Mouse (Mus musculus): ENCODE measurements around the gene Tfeb. TPM values are rescaled to one million over a fixed set of nuclear protein-coding genes. Genes with fewer than 3 reads are reported as not detected.
A peak's percentile ranks its signal among the peaks of the same experiment; 100 is the strongest.

Tfeb gene
- polyA plus RNA-seq, 1 experiment from 2014 or later: 30.0 TPM

GRCm38 (mm10) chr17:47765986-47766385, 29.2 kb downstream of the Tfeb start:
- no peaks in the 10 kb centered on the region for H3K27me3 ChIP-seq (replicated peaks; ENCODE audit: control insufficient read depth, insufficient read depth, low read length)

DNA sequence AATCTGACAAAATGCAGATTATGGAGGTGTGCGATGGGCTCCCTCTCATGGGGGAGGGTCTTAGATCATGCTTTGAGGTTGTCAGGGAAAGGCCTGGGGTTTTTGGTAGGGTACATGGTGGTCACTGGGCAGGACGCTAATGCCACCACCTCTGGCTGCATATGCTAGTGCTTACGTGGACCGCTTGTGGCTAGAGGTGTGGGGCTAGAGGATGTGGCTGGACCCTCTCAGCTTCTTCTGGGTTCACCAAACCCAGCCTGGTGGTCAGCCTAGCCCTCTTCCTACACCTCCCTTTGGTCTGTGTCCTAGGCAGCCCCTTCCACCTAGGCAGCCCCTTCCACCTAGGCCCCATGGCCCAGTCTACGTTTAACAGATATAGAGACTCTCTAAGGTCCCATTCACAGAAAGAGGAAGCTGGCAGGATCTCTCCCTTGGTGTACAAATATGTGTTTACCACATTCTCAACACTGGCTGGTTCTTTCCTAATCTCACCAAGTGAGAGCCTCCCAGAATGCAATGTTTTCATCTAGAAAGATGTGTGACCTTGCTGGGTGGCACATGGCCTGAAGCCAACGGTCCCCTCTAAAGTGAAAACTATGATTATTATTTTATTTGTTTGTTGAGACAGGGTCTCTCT, 29.7 kb downstream of the Tfeb start:
- Histone ChIP-seq H3K4me1 (replicated peaks; ENCODE audit: control insufficient read depth, insufficient read depth, low read length) (0 out of 2 replicates have a peak, but pooled peaks cover 4% of the 10 kb centered on the region), H3K27ac (ENCODE audit: low read depth, low read length) (no peak overlapping the region), H3K27me3 (replicated peaks; ENCODE audit: control insufficient read depth, insufficient read depth, low read length) (no peaks in the 10 kb centered on the region), H3K9ac (ENCODE audit: low read depth, low read length) (no peak overlapping the region), H3K9me3 (ENCODE audit: control insufficient read depth) (no peaks in the 10 kb centered on the region), H3K36me3 (ENCODE audit: control insufficient read depth, insufficient read depth) (no peaks in the 10 kb centered on the region), H3K4me2 (replicated peaks; ENCODE audit: low read depth) (no peak overlapping the region), H3K4me3 (ENCODE audit: low read depth, low read length) (no peak overlapping the region)
- ATAC-seq: no peak
- TF ChIP-seq CTCF (IDR thresholded peaks at IDR 0.05; ENCODE audit: low read depth): no peak
- 90% methylated on average over 6 of the region's 6 CpGs for WGBS

More at GRCm38 (mm10) chr17:47765986-47766385, 29.2 kb downstream of the Tfeb start:
- no peak overlapping the region for H3K4me3 ChIP-seq (ENCODE audit: low read depth, low read length)
- no peak overlapping the region for H3K27ac ChIP-seq (ENCODE audit: low read depth, low read length)
- H3K36me3 ChIP-seq (ENCODE audit: control insufficient read depth, insufficient read depth): 0 out of 2 replicates have a peak, but pooled peaks cover 3% of the 10 kb centered on the region
- WGBS: 78% methylated on average over 4 of the region's 4 CpGs
- no peak for TF ChIP-seq CTCF (IDR thresholded peaks at IDR 0.05; ENCODE audit: low read depth)
- H3K4me1 ChIP-seq (replicated peaks; ENCODE audit: control insufficient read depth, insufficient read depth, low read length): peaks cover 4% of the 10 kb centered on the region; the same call in 1 of the 2 replicates
- no peak overlapping the region for H3K4me2 ChIP-seq (replicated peaks; ENCODE audit: low read depth)
- no peak for ATAC-seq
- H3K9me3 ChIP-seq (ENCODE audit: control insufficient read depth): no peaks in the 10 kb centered on the region
- no peak overlapping the region for H3K9ac ChIP-seq (ENCODE audit: low read depth, low read length)

DNA sequence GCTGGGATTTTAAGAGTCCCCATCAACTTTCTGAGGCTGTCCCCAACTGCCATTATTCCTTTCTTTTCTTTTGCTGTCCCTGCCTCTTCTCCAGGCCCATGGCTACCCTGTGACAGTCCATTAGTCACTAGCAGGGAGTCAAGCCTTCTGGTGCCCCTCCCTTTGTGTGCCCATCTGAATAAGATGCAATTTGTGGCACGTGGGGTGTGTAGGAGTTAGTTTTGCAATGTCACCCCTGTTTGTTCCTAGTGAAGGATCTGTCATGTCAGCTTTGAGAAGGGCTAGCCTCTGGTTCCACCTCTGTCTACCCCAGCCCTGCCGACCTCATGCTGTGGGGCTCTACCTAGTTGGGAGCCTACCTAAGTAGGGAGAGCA, 30.2 kb downstream of the Tfeb start:
- 64% methylated on average over 2 of the region's 2 CpGs for WGBS

DNA sequence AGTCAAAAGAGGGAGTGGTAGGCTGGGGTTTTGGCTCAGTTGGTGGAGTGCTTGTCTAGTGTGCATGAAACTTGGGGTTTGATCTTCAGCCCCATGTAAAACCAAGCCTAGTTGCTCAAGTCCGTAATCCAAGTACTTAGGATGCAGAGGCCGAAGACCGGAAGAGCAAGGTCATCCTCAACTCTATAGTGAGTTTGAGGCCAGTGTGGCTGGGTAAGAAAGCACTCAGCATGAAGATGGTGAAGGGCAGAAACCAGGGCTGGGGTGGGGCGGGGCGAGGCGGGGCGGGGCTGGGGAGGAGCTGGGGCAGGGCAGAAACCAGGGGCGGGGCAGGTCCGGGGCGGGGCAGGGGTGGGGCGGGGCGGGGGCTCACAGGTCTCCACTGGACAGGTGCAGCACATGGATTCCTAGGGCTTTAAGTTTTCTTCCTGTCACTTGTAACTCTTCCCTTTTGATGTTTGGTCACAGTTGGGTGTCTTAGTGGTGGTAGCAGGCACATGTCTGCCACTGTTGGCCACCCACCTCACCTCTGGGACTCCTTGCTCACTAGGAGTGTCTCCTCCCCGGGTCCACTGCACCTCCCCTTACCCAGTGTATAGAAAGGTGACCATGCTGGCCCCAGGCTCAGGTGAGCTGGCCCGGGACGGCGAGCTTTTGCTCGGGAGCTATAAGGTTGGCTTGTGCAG, 30.8 kb downstream of the Tfeb start:
- Histone ChIP-seq H3K27ac (ENCODE audit: low read depth, low read length) (no peak overlapping the region; the same call in 1 of the 2 replicates), H3K4me3 (ENCODE audit: low read depth, low read length) (no peak overlapping the region), H3K4me1 (replicated peaks; ENCODE audit: control insufficient read depth, insufficient read depth, low read length) (0 out of 2 replicates have a peak, but pooled peaks cover 4% of the 10 kb centered on the region), H3K36me3 (ENCODE audit: control insufficient read depth, insufficient read depth) (no peaks in the 10 kb centered on the region), H3K9me3 (ENCODE audit: control insufficient read depth) (no peaks in the 10 kb centered on the region), H3K27me3 (replicated peaks; ENCODE audit: control insufficient read depth, insufficient read depth, low read length) (no peaks in the 10 kb centered on the region), H3K9ac (ENCODE audit: low read depth, low read length) (no peak overlapping the region), H3K4me2 (replicated peaks; ENCODE audit: low read depth) (no peak overlapping the region; the same call in 1 of the 2 replicates)
- 31% methylated on average over 12 of the region's 17 CpGs for WGBS
- ATAC-seq: peak; percentile 48; the same call in 1 of the 2 replicates
- no peak for TF ChIP-seq CTCF (IDR thresholded peaks at IDR 0.05; ENCODE audit: low read depth)

More for the DNA sequence above, 30.2 kb downstream of the Tfeb start:
- Histone ChIP-seq H3K4me3 (ENCODE audit: low read depth, low read length) (no peak overlapping the region), H3K9me3 (ENCODE audit: control insufficient read depth) (no peaks in the 10 kb centered on the region), H3K27ac (ENCODE audit: low read depth, low read length) (no peak overlapping the region), H3K36me3 (ENCODE audit: control insufficient read depth, insufficient read depth) (no peaks in the 10 kb centered on the region), H3K4me1 (replicated peaks; ENCODE audit: control insufficient read depth, insufficient read depth, low read length) (0 out of 2 replicates have a peak, but pooled peaks cover 4% of the 10 kb centered on the region), H3K27me3 (replicated peaks; ENCODE audit: control insufficient read depth, insufficient read depth, low read length) (no peaks in the 10 kb centered on the region), H3K9ac (ENCODE audit: low read depth, low read length) (no peak overlapping the region), H3K4me2 (replicated peaks; ENCODE audit: low read depth) (no peak overlapping the region)
- ATAC-seq: no peak
- no peak for TF ChIP-seq CTCF (IDR thresholded peaks at IDR 0.05; ENCODE audit: low read depth)

DNA sequence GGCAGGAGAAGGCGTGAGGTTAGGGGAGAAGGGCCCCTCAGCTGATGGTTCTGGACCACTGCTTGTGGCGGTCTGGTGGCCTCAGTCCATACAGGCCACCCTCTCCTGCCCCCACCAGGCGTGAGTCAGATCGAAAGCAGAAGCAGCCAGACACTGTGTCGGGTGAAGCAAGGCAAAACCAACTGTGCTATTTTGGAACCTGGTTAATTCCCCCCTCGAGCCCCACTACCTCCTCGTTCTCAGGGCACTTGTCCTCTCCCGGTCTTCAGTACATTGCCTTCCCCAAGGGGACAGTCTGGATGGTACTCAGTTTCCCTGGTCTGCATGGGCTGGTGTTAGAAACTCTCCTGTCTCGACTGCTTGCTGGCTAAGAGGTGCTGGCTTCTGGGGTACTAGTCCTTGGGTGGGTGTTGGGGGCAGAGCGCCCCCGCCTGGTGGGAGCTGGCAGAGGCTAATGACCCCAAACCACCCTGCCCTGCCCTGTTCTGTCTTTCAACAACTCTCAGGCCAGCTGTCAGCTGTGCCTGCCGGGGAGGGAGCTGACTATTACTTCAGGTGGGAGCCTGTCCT, 32.0 kb downstream of the Tfeb start:
- H3K27me3 ChIP-seq (replicated peaks; ENCODE audit: control insufficient read depth, insufficient read depth, low read length): no peaks in the 10 kb centered on the region
- peak; percentile 55 for TF ChIP-seq CTCF (IDR thresholded peaks at IDR 0.05; ENCODE audit: low read depth)
- no peak overlapping the region for H3K9ac ChIP-seq (ENCODE audit: low read depth, low read length)
- H3K4me2 ChIP-seq (replicated peaks; ENCODE audit: low read depth): 0 out of 2 replicates have a peak overlapping the region, but pooled peaks have one; percentile 9
- H3K4me3 ChIP-seq (ENCODE audit: low read depth, low read length): no peak overlapping the region
- H3K36me3 ChIP-seq (ENCODE audit: control insufficient read depth, insufficient read depth): no peaks in the 10 kb centered on the region
- no peak overlapping the region for H3K27ac ChIP-seq (ENCODE audit: low read depth, low read length)
- no peaks in the 10 kb centered on the region for H3K9me3 ChIP-seq (ENCODE audit: control insufficient read depth)
- ATAC-seq: 0 out of 2 replicates have a peak, but pooled peaks have one; percentile 26
- H3K4me1 ChIP-seq (replicated peaks; ENCODE audit: control insufficient read depth, insufficient read depth, low read length): no peaks in the 10 kb centered on the region
- WGBS: 46% methylated on average over 12 of the region's 12 CpGs
